Mouse (Mus musculus): ENCODE measurements around the gene Prex1. TPM values are rescaled to one million over a fixed set of nuclear protein-coding genes. Genes with fewer than 3 reads are reported as not detected.
A peak's percentile ranks its signal among the peaks of the same experiment; 100 is the strongest.

The Prex1 gene
- total RNA-seq, 2 experiments from 2014 or later, result 71.0 to 74.9 TPM

- no peak for DNase-seq
These were observed 112.2 kb downstream of the Prex1 start for GRCm38 (mm10) chr2:166601420-166601819.

GRCm38 (mm10) chr2:166598453-166599155 lies 115.0 kb downstream of the Prex1 start:
- DNase-seq, result no peak

- no peak for DNase-seq
These were observed 115.9 kb downstream of the Prex1 start for GRCm38 (mm10) chr2:166597763-166598162.

- DNase-seq, result peak; percentile 81 to 83
These were observed 121.4 kb downstream of the Prex1 start for GRCm38 (mm10) chr2:166592034-166592912.

- no peak for DNase-seq
These were observed 129.1 kb downstream of the Prex1 start for GRCm38 (mm10) chr2:166584491-166584890.

- DNase-seq, result no peak
These were observed 130.3 kb downstream of the Prex1 start for GRCm38 (mm10) chr2:166583292-166583691.

- no peak for DNase-seq
These were observed 131.6 kb downstream of the Prex1 start for GRCm38 (mm10) chr2:166581881-166582583.

- no peak for DNase-seq
These were observed 133.8 kb downstream of the Prex1 start for GRCm38 (mm10) chr2:166579793-166580192.

GRCm38 (mm10) chr2:166579361-166579760 lies 134.3 kb downstream of the Prex1 start:
- no peak for DNase-seq

- DNase-seq, result no peak
These were observed 138.2 kb downstream of the Prex1 start for GRCm38 (mm10) chr2:166575419-166575818.

GRCm38 (mm10) chr2:166574934-166575333 lies 138.7 kb downstream of the Prex1 start:
- DNase-seq, result peak; percentile 46 to 70

GRCm38 (mm10) chr2:166573621-166574020 lies 140.0 kb downstream of the Prex1 start:
- DNase-seq, result no peak

GRCm38 (mm10) chr2:166572297-166572696 lies 141.3 kb downstream of the Prex1 start:
- no peak for DNase-seq

GRCm38 (mm10) chr2:166569182-166569581 lies 144.4 kb downstream of the Prex1 start:
- no peak for DNase-seq

GRCm38 (mm10) chr2:166565503-166565902 lies 148.1 kb downstream of the Prex1 start:
- DNase-seq, result no peak

GRCm38 (mm10) chr2:166564455-166564854 lies 149.2 kb downstream of the Prex1 start:
- peak; percentile 34 to 44 for DNase-seq

GRCm38 (mm10) chr2:166563890-166564289 lies 149.7 kb downstream of the Prex1 start:
- DNase-seq, result peak; percentile 76 to 84

- DNase-seq, result no peak
These were observed 150.6 kb downstream of the Prex1 start for GRCm38 (mm10) chr2:166563076-166563475.

- DNase-seq, result no peak
These were observed 151.9 kb downstream of the Prex1 start for GRCm38 (mm10) chr2:166561781-166562180.

GRCm38 (mm10) chr2:166560826-166561225 lies 152.8 kb downstream of the Prex1 start:
- DNase-seq, result no peak

- no peak for DNase-seq
These were observed 154.1 kb downstream of the Prex1 start for GRCm38 (mm10) chr2:166559531-166559930.

GRCm38 (mm10) chr2:166555508-166555907 lies 158.1 kb downstream of the Prex1 start:
- DNase-seq, result no peak

GRCm38 (mm10) chr2:166554169-166554505 lies 159.5 kb downstream of the Prex1 start:
- DNase-seq, result no peak
